In genomic region chrX:7150129-7150528, GRCm38 (mm10) we compare ENCODE assay signal across 17 mouse cellular contexts.
DNase-seq lines count a peak whose midpoint lies in the region; ATAC-seq and TF ChIP-seq lines count a peak whose summit lies in the region.
"Had no signal": no experiment of that assay in that cellular context is flagged by ENCODE, and none has a peak within 500 bp of the region (broad histone marks: within the 10 kb centered on the region; RNA-seq: fewer than 3 reads in every experiment).

No protein-coding gene starts in this region.

- no peak overlapping the region for H3K27ac ChIP-seq in gastrocnemius, adult 2 months
- no peak overlapping the region for H3K27ac ChIP-seq in kidney, postnatal 0 days
- no peak overlapping the region for H3K27ac ChIP-seq in midbrain, embryonic 15.5 days
- no peak overlapping the region for H3K27ac ChIP-seq in midbrain, embryonic 11.5 days (ENCODE audit: low read depth, low read length)
- H3K27ac ChIP-seq in embryonic facial prominence, embryonic 10.5 days (replicated peaks): no peak overlapping the region
- H3K27ac ChIP-seq: limb, embryonic 15.5 days; neural tube, embryonic 13.5 days had no signal

- no peak overlapping the region for H3K4me2 ChIP-seq in kidney, postnatal 0 days (ENCODE audit: low read length)
- H3K4me2 ChIP-seq in midbrain, embryonic 15.5 days: no peak overlapping the region
- no peak overlapping the region for H3K4me2 ChIP-seq in midbrain, embryonic 11.5 days
- H3K4me2 ChIP-seq: heart, embryonic 11.5 days; limb, embryonic 15.5 days; neural tube, embryonic 13.5 days had no signal

- H3K4me1 ChIP-seq in kidney, postnatal 0 days (replicated peaks; ENCODE audit: insufficient read depth, low read length): no peaks in the 10 kb centered on the region
- no peaks in the 10 kb centered on the region for H3K4me1 ChIP-seq in midbrain, embryonic 15.5 days
- no peaks in the 10 kb centered on the region for H3K4me1 ChIP-seq in midbrain, embryonic 11.5 days (ENCODE audit: control insufficient read depth, insufficient read depth, low read length)
- H3K4me1 ChIP-seq in embryonic facial prominence, embryonic 10.5 days: no peaks in the 10 kb centered on the region
- H3K4me1 ChIP-seq: limb, embryonic 15.5 days; neural tube, embryonic 13.5 days had no signal

- intact Hi-C loops in gastrocnemius, adult 2 months (cut with DNase I): no loop called here

- no peaks in the 10 kb centered on the region for H3K27me3 ChIP-seq in kidney, postnatal 0 days (ENCODE audit: insufficient read depth, low read length)
- H3K27me3 ChIP-seq in midbrain, embryonic 15.5 days (replicated peaks): no peaks in the 10 kb centered on the region
- H3K27me3 ChIP-seq in midbrain, embryonic 11.5 days (ENCODE audit: control insufficient read depth, insufficient read depth, low read length): no peaks in the 10 kb centered on the region
- no peaks in the 10 kb centered on the region for H3K27me3 ChIP-seq in embryonic facial prominence, embryonic 10.5 days (replicated peaks; ENCODE audit: low read depth, poor library complexity, severe bottlenecking)
- H3K27me3 ChIP-seq: limb, embryonic 15.5 days; neural tube, embryonic 13.5 days had no signal

- ATAC-seq in kidney, postnatal 0 days (replicated peaks; ENCODE audit: low FRiP score, low read depth): no peak
- 0 out of 2 replicates have a peak, but pooled peaks have one; percentile 33 for ATAC-seq in midbrain, embryonic 15.5 days (replicated peaks)
- no peak for ATAC-seq in midbrain, embryonic 11.5 days (ENCODE audit: low FRiP score)
- ATAC-seq in granulocyte monocyte progenitor cell, adult 5-6 weeks (replicated peaks; ENCODE audit: poor library complexity, severe bottlenecking): no peak

- H3K36me3 ChIP-seq in kidney, postnatal 0 days (ENCODE audit: insufficient read depth, low read length): no peaks in the 10 kb centered on the region
- no peaks in the 10 kb centered on the region for H3K36me3 ChIP-seq in midbrain, embryonic 15.5 days (replicated peaks)
- H3K36me3 ChIP-seq in midbrain, embryonic 11.5 days (ENCODE audit: control insufficient read depth, insufficient read depth, low read length): no peaks in the 10 kb centered on the region
- no peaks in the 10 kb centered on the region for H3K36me3 ChIP-seq in embryonic facial prominence, embryonic 10.5 days (replicated peaks)
- H3K36me3 ChIP-seq: limb, embryonic 15.5 days; neural tube, embryonic 13.5 days had no signal

- H3K9ac ChIP-seq in kidney, postnatal 0 days (ENCODE audit: low read depth, low read length): no peak overlapping the region
- H3K9ac ChIP-seq in midbrain, embryonic 15.5 days: no peak overlapping the region
- no peak overlapping the region for H3K9ac ChIP-seq in midbrain, embryonic 11.5 days (ENCODE audit: low read length)
- H3K9ac ChIP-seq: limb, embryonic 15.5 days; neural tube, embryonic 13.5 days had no signal

- H3K9me3 ChIP-seq in kidney, postnatal 0 days (replicated peaks; ENCODE audit: low read length): no peaks in the 10 kb centered on the region
- no peaks in the 10 kb centered on the region for H3K9me3 ChIP-seq in midbrain, embryonic 15.5 days
- no peaks in the 10 kb centered on the region for H3K9me3 ChIP-seq in midbrain, embryonic 11.5 days (ENCODE audit: control insufficient read depth, low read length)
- H3K9me3 ChIP-seq in embryonic facial prominence, embryonic 10.5 days: no peaks in the 10 kb centered on the region
- H3K9me3 ChIP-seq: limb, embryonic 15.5 days; neural tube, embryonic 13.5 days had no signal

- WGBS in kidney, postnatal 0 days: 73% methylated on average over 4 of the region's 4 CpGs
- whole genome bisulfite sequencing in midbrain, embryonic 15.5 days: 73% methylated on average over 4 of the region's 4 CpGs
- 76% methylated on average over 4 of the region's 4 CpGs for WGBS in midbrain, embryonic 11.5 days
- 80% methylated on average over 4 of the region's 4 CpGs for WGBS in embryonic facial prominence, embryonic 10.5 days

- TF ChIP-seq CTCF in gastrocnemius, adult 2 months (IDR thresholded peaks at IDR 0.05): peak; percentile 22; the same call in 1 of the 2 replicates
- TF ChIP-seq CTCF in kidney, postnatal 0 days (IDR thresholded peaks at IDR 0.05; ENCODE audit: low read depth): peak; percentile 52

- H3K4me3 ChIP-seq in gastrocnemius, adult 2 months: no peak overlapping the region
- H3K4me3 ChIP-seq in kidney, postnatal 0 days (replicated peaks; ENCODE audit: low read depth, low read length): no peak overlapping the region
- H3K4me3 ChIP-seq in midbrain, embryonic 15.5 days: no peak overlapping the region
- no peak overlapping the region for H3K4me3 ChIP-seq in midbrain, embryonic 11.5 days (ENCODE audit: low read depth, low read length)
- no peak overlapping the region for H3K4me3 ChIP-seq in embryonic facial prominence, embryonic 10.5 days
- H3K4me3 ChIP-seq: limb, embryonic 15.5 days; neural tube, embryonic 13.5 days had no signal

- no peak for DNase-seq in gastrocnemius, adult 2 months
- no peak for DNase-seq in gastrocnemius, adult 18-20 months (ENCODE audit: low spot score)
- DNase-seq in kidney, postnatal 0 days (ENCODE audit: low spot score): no peak
- DNase-seq in kidney, postnatal 10 days: no peak
- DNase-seq in midbrain, embryonic 11.5 days (ENCODE audit: low spot score, missing footprints): no peak
- DNase-seq in embryonic facial prominence, embryonic 10.5 days (ENCODE audit: low spot score): no peak
- DNase-seq: cerebellum, adult 9-11 months; gastrocnemius, postnatal 25 days; heart, postnatal 36 days; lung, adult 2 months; right cerebral cortex, postnatal 14 days; thymus, postnatal 14 days had no signal
